Mouse (Mus musculus): Measurements from ENCODE around the gene Prune2.

DNA sequence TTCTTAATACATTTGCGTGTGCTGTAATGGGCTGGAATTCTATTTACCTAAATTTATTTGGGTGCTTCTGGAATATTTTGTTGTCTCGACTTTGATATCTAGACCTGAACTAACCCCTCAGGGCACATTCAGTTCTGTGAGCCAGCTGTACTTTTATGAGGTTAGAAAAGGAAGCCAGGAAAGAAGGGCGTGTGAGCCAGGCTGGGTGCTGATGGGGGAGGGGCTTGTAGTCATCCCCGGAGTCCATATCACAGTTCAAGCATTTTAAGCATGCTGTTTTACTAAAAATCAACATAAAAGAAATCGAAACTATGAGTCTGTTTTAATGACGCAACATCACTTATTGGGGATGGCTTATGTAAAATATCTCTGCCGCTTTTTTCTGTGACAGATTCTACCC, 42.0 kb downstream of the Prune2 start:
- TF ChIP-seq CHD2 (IDR thresholded peaks at IDR 0.05; ENCODE audit: low read depth, low read length) (no peak), MAFK (IDR thresholded peaks at IDR 0.05; ENCODE audit: insufficient read depth, low read depth, low read length) (no peak), ZC3H11A (IDR thresholded peaks at IDR 0.05; ENCODE audit: borderline replicate concordance, low read depth, low read length) (no peak), HCFC1 (IDR thresholded peaks at IDR 0.05; ENCODE audit: borderline replicate concordance, insufficient read depth, low read length) (no peak)

All from ES-E14 (cell line).